Mouse (Mus musculus): ENCODE measurements around the gene Serpinb3d.
"Not testable (repeated sequence)": the region's sequence is repeated elsewhere in the genome, so short reads cannot be mapped to it uniquely, and the experiment has no call there.

The Serpinb3d gene

DNA sequence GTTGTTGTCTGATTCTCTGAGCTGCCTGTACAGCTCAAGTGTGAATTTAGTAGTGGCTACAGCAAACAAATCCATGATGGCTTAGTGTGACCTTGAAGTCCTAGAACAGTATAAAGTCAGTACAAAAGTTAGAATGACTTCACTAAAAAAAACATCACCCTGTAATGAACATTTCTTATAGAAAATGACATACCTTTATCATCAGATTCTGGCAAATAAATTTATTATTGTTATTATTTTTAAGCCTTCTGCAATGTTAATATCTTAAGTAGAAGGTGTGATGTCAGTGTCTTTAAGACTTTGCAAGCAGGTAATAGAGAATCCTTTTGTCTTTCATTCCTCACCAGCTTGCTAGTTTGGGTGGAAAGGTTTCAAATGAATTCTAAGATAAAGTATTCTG lies at the start of gene Serpinb3d:
TSS of gene Serpinb3d (minus strand) at position 101 of the 400 bp plus-strand sequence.
- DNase-seq = no peak

DNA sequence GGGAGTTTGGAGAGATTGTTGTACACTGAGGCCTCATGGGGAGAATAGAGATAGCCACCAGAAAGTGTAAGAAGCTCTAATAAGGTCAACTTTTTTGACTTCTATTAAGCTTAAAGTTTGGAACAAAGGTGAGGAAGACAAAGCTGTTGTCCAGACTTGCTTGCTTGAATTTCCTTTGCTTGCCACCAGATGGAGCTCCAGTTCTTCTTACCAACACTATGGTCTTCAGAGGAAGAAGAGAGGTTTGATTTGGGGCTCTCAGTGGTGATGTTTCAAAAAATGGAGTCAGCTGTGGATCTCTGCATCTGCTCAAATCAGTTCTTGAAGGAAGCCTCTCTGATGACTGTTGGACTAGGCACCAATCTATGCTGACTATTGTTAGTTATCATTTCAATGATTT lies 44.1 kb upstream of the Serpinb3d start:
- not testable (repeated sequence) for DNase-seq

DNA sequence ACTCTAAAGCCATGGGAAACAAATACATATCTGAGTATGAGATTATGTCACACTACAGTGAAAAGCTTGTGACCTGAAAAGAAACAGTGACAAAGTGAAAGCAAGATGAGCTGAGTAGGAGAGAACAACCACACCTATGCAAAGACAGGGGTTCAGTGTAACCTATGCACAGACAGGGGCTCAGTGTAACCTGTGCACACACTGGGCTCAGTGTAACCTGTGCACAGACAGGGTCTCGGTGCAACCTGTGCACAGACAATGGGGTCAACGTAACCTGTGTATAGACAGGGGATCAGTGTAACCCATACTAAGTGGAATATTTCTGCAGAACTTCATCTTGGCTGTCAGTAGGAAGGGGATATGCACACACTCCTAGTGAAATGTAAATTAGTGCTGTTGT lies 15.1 kb upstream of the Serpinb3d start:
- DNase-seq = no peak

DNA sequence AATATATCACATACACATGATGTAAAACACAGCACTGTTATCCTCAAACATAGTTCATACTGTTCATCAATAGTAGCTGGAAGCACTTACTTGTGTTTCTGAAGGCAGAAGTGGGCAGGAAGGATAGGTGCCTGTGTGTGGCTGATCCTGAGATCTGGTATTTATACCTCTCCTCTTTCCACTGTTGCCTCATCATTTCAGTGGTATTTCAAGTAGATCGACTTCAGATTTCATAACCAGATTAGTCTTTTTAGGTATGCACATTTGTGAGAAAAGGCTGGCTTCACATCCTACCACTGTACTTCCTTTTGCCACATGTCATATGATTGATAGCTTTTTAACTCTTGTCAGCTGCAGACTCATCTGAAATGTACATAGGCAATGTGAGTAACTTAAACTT lies 31.1 kb downstream of the Serpinb3d start, which contains the start of gene Serpinb3a:
TSS of gene Serpinb3a (minus strand) at position 101 of the 400 bp plus-strand sequence.
- DNase-seq = no peak

DNA sequence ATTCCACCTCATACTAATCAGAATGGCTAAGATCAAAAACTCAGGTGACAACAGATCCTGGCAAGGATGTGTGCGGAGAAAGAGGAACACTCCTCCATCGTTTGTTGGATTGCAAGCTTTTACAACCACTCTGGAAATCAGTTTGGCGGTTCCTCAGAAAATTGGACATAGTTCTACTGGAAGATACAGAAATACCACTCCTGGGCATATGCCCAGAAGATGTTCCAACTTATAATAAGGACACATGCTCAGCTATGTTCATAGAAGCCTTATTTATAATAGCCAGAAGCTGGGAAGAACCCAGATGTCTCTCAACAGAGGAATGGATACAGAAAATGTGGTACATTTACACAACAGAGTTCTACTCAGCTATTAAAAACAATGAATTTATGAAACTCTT lies 49.1 kb downstream of the Serpinb3d start:
- not testable (repeated sequence) for DNase-seq
